Mouse (Mus musculus) MEL (cell line): Measurements from ENCODE around the gene Slc2a4. TPM values are rescaled to one million over a fixed set of nuclear protein-coding genes. Genes with fewer than 3 reads are reported as not detected.

Experiments used
- DNase-seq: peaks from one replicate; pipeline ENCODE4 v3.0.0; 2011; ENCODE audit warnings: low read depth, low spot score
- H3K27ac ChIP-seq: 2 replicates; pipeline ENCODE4 v1.5.1; 2012; ENCODE audit warnings: low read depth, mild to moderate bottlenecking, control low read depth, low read length, moderate library complexity; ENCODE audit not compliant: control insufficient read depth
- H3K27me3 ChIP-seq, 2 experiments: fragments of 150-350 bp in 1 of 2; sonication (generic) in 1 of 2; 2 replicates each; pipeline ENCODE4 v1.6.1; 2012; ENCODE audit warnings: low read length in 2 of 2, mild to moderate bottlenecking in 2 of 2, improper control_type of control experiment in 1 of 2, moderate library complexity in 1 of 2; ENCODE audit not compliant: insufficient read depth in 2 of 2, control insufficient read depth in 1 of 2
- H3K36me3 ChIP-seq, 2 experiments: 2 replicates each; pipeline ENCODE4 v1.6.1; 2012 to 2014; ENCODE audit warnings: low read length in 2 of 2, improper control_type of control experiment in 1 of 2, inconsistent platforms in 1 of 2, mild to moderate bottlenecking in 1 of 2; ENCODE audit not compliant: insufficient read depth in 2 of 2, control insufficient read depth in 1 of 2
- H3K4me1 ChIP-seq, 2 experiments: fragments of 150-350 bp in 1 of 2; sonication (generic) in 1 of 2; 2 replicates each; pipeline ENCODE4 v1.6.1; 2012; ENCODE audit warnings: low read length in 2 of 2, improper control_type of control experiment in 1 of 2, mild to moderate bottlenecking in 1 of 2; ENCODE audit not compliant: insufficient read depth in 2 of 2, control insufficient read depth in 1 of 2
- H3K4me3 ChIP-seq, 2 experiments: fragments of 150-350 bp in 1 of 2; sonication (generic) in 1 of 2; 2 replicates each; pipeline ENCODE4 v1.5.1; 2012; ENCODE audit warnings: low read depth in 2 of 2, low read length in 2 of 2, mild to moderate bottlenecking in 2 of 2, moderate library complexity in 2 of 2, control low read depth in 1 of 2, improper control_type of control experiment in 1 of 2; ENCODE audit not compliant: control insufficient read depth in 1 of 2, insufficient read depth in 1 of 2
- H3K79me2 ChIP-seq: 2 replicates; pipeline ENCODE4 v1.6.1; 2012; ENCODE audit warnings: mild to moderate bottlenecking, low read length, moderate library complexity; ENCODE audit not compliant: control insufficient read depth, poor library complexity, insufficient read depth
- H3K9ac ChIP-seq: 2 replicates; pipeline ENCODE4 v1.6.1; 2012; ENCODE audit warnings: low read depth, mild to moderate bottlenecking, control low read depth, low read length, moderate library complexity; ENCODE audit not compliant: control insufficient read depth, poor library complexity, severe bottlenecking
- H3K9me3 ChIP-seq: fragments of 150-350 bp; sonication (generic); replicated peaks from 2 replicates; pipeline ENCODE4 v1.6.1; 2012; ENCODE audit warnings: mild to moderate bottlenecking, low read length, improper control_type of control experiment, moderate library complexity; ENCODE audit not compliant: insufficient read depth
- BHLHE40 ChIP-seq: IDR thresholded peaks from 2 replicates; pipeline ENCODE4 v1.6.1; 2012; ENCODE audit warnings: low read depth, mild to moderate bottlenecking, inconsistent platforms, low read length, improper control_type of control experiment, borderline replicate concordance
- CHD1 ChIP-seq: IDR thresholded peaks from 2 replicates; pipeline ENCODE4 v1.6.1; 2012; ENCODE audit warnings: low read depth, mild to moderate bottlenecking, inconsistent platforms, low read length, improper control_type of control experiment
- CHD2 ChIP-seq: IDR thresholded peaks from 2 replicates; pipeline ENCODE4 v1.6.1; 2011; ENCODE audit warnings: low read length, improper control_type of control experiment
- CTCF ChIP-seq, 3 experiments: IDR thresholded peaks in 2 of 3; conservative IDR thresholded peaks in 1 of 3; 2 replicates each; pipeline ENCODE4 v1.5.1; 2011 to 2012; ENCODE audit warnings: low read length in 3 of 3, low read depth in 2 of 3, mild to moderate bottlenecking in 2 of 3, improper control_type of control experiment in 1 of 3, inconsistent platforms in 1 of 3, mixed read lengths in 1 of 3, moderate library complexity in 1 of 3; ENCODE audit not compliant: control insufficient read depth in 1 of 3, insufficient read depth in 1 of 3, poor library complexity in 1 of 3, severe bottlenecking in 1 of 3
- E2F4 ChIP-seq: IDR thresholded peaks from 2 replicates; pipeline ENCODE4 v1.6.1; 2011; ENCODE audit warnings: low read depth, low read length, improper control_type of control experiment, borderline replicate concordance
- ELF1 ChIP-seq: IDR thresholded peaks from 2 replicates; pipeline ENCODE4 v1.6.1; 2014; ENCODE audit warnings: low read depth, mild to moderate bottlenecking, inconsistent platforms, low read length, improper control_type of control experiment, moderate library complexity
- EP300 ChIP-seq, 2 experiments: IDR thresholded peaks; 2 replicates each; pipeline ENCODE4 v1.6.1; 2011; ENCODE audit warnings: improper control_type of control experiment in 2 of 2, low read length in 2 of 2, low read depth in 1 of 2, mild to moderate bottlenecking in 1 of 2
- ETS1 ChIP-seq: IDR thresholded peaks from 2 replicates; pipeline ENCODE4 v1.6.1; 2012; ENCODE audit warnings: low read depth, mild to moderate bottlenecking, inconsistent platforms, low read length, improper control_type of control experiment, moderate library complexity
- GABPA ChIP-seq: IDR thresholded peaks from 2 replicates; pipeline ENCODE4 v1.6.1; 2012; ENCODE audit warnings: low read depth, mild to moderate bottlenecking, inconsistent platforms, low read length, improper control_type of control experiment, moderate library complexity
- GATA1 ChIP-seq: IDR thresholded peaks from 2 replicates; pipeline ENCODE4 v1.6.1; 2011; ENCODE audit warnings: low read depth, low read length, improper control_type of control experiment
- HCFC1 ChIP-seq: IDR thresholded peaks from 2 replicates; pipeline ENCODE4 v1.6.1; 2012; ENCODE audit warnings: low read depth, mild to moderate bottlenecking, inconsistent platforms, low read length, improper control_type of control experiment, moderate library complexity
- JUND ChIP-seq: IDR thresholded peaks from 2 replicates; pipeline ENCODE4 v1.6.1; 2011; ENCODE audit warnings: low read depth, mild to moderate bottlenecking, improper control_type of control experiment, low read length
- KAT2A ChIP-seq: conservative IDR thresholded peaks from 2 replicates; pipeline ENCODE4 v1.6.1; 2012; ENCODE audit warnings: low read depth, low read length, improper control_type of control experiment, inconsistent platforms
- MAFK ChIP-seq: IDR thresholded peaks from 2 replicates; pipeline ENCODE4 v1.6.1; 2011; ENCODE audit warnings: low read depth, mild to moderate bottlenecking, low read length, improper control_type of control experiment, borderline replicate concordance
- MAX ChIP-seq: IDR thresholded peaks from 2 replicates; pipeline ENCODE4 v1.6.1; 2011; ENCODE audit warnings: low read length, improper control_type of control experiment
- MAZ ChIP-seq: IDR thresholded peaks from 2 replicates; pipeline ENCODE4 v1.6.1; 2012; ENCODE audit warnings: low read depth, mild to moderate bottlenecking, inconsistent platforms, low read length, improper control_type of control experiment
- MEF2A ChIP-seq: IDR thresholded peaks from 2 replicates; pipeline ENCODE4 v1.6.1; 2014; ENCODE audit warnings: low read depth, mild to moderate bottlenecking, inconsistent platforms, low read length, improper control_type of control experiment; ENCODE audit not compliant: poor library complexity, insufficient replicate concordance, severe bottlenecking; ENCODE audit errors: extremely low read depth
- MYB ChIP-seq: IDR thresholded peaks from 2 replicates; pipeline ENCODE4 v1.6.1; 2011; ENCODE audit warnings: mild to moderate bottlenecking, low read depth, low read length, improper control_type of control experiment
- NRF1 ChIP-seq: IDR thresholded peaks from 2 replicates; pipeline ENCODE4 v1.6.1; 2014; ENCODE audit warnings: low read depth, mild to moderate bottlenecking, inconsistent platforms, low read length, improper control_type of control experiment, moderate library complexity; ENCODE audit not compliant: poor library complexity, insufficient read depth, severe bottlenecking
- POLR2A ChIP-seq, 2 experiments: IDR thresholded peaks; 2 replicates each; pipeline ENCODE4 v1.6.1; 2011 to 2012; ENCODE audit warnings: low read length in 2 of 2, mild to moderate bottlenecking in 2 of 2, control low read depth in 1 of 2, improper control_type of control experiment in 1 of 2, low read depth in 1 of 2, moderate library complexity in 1 of 2; ENCODE audit not compliant: control insufficient read depth in 1 of 2, insufficient read depth in 1 of 2, poor library complexity in 1 of 2
- POLR2AphosphoS5 ChIP-seq: IDR thresholded peaks from 2 replicates; pipeline ENCODE4 v1.6.1; 2012; ENCODE audit warnings: low read depth, borderline replicate concordance, mild to moderate bottlenecking, inconsistent platforms, low read length, moderate library complexity, mixed read lengths
- RAD21 ChIP-seq: IDR thresholded peaks from 2 replicates; pipeline ENCODE4 v1.6.1; 2011; ENCODE audit warnings: mild to moderate bottlenecking, low read depth, low read length, improper control_type of control experiment
- RCOR1 ChIP-seq: IDR thresholded peaks from 2 replicates; pipeline ENCODE4 v1.6.1; 2012; ENCODE audit warnings: low read depth, mild to moderate bottlenecking, inconsistent platforms, low read length, improper control_type of control experiment
- SIN3A ChIP-seq: IDR thresholded peaks from 2 replicates; pipeline ENCODE4 v1.6.1; 2012; ENCODE audit warnings: low read length, improper control_type of control experiment, inconsistent platforms
- SMC3 ChIP-seq: IDR thresholded peaks from 2 replicates; pipeline ENCODE4 v1.6.1; 2011; ENCODE audit warnings: low read depth, low read length, improper control_type of control experiment
- TAL1 ChIP-seq: IDR thresholded peaks from 2 replicates; pipeline ENCODE4 v1.6.1; 2012; ENCODE audit warnings: mild to moderate bottlenecking, inconsistent platforms, low read length, moderate library complexity, mixed read lengths
- TCF12 ChIP-seq: IDR thresholded peaks from 2 replicates; pipeline ENCODE4 v1.6.1; 2014; ENCODE audit warnings: low read depth, mild to moderate bottlenecking, inconsistent platforms, low read length, improper control_type of control experiment, moderate library complexity
- UBTF ChIP-seq: IDR thresholded peaks from 2 replicates; pipeline ENCODE4 v1.6.1; 2012; ENCODE audit warnings: low read depth, mild to moderate bottlenecking, inconsistent platforms, low read length, improper control_type of control experiment, moderate library complexity, borderline replicate concordance; ENCODE audit not compliant: insufficient read depth
- USF1 ChIP-seq: IDR thresholded peaks from 2 replicates; pipeline ENCODE4 v1.6.1; 2014; ENCODE audit warnings: low read depth, mild to moderate bottlenecking, inconsistent platforms, low read length, improper control_type of control experiment, moderate library complexity
- USF2 ChIP-seq, 2 experiments: IDR thresholded peaks; 2 replicates each; pipeline ENCODE4 v1.6.1; 2011 to 2012; ENCODE audit warnings: improper control_type of control experiment in 2 of 2, low read length in 2 of 2, borderline replicate concordance in 1 of 2, inconsistent platforms in 1 of 2, low read depth in 1 of 2, mild to moderate bottlenecking in 1 of 2; ENCODE audit not compliant: insufficient read depth in 1 of 2
- ZC3H11A ChIP-seq: IDR thresholded peaks from 2 replicates; pipeline ENCODE4 v1.6.1; 2012; ENCODE audit warnings: low read depth, mild to moderate bottlenecking, inconsistent platforms, low read length, improper control_type of control experiment
- ZKSCAN1 ChIP-seq: IDR thresholded peaks from 2 replicates; pipeline ENCODE4 v1.6.1; 2012; ENCODE audit warnings: low read depth, mild to moderate bottlenecking, inconsistent platforms, low read length, improper control_type of control experiment, moderate library complexity
- ZMIZ1 ChIP-seq: IDR thresholded peaks from 2 replicates; pipeline ENCODE4 v1.6.1; 2012; ENCODE audit warnings: low read depth, mild to moderate bottlenecking, inconsistent platforms, low read length, improper control_type of control experiment, moderate library complexity
- ZNF384 ChIP-seq: IDR thresholded peaks from 2 replicates; pipeline ENCODE4 v1.6.1; 2012; ENCODE audit warnings: low read depth, mild to moderate bottlenecking, inconsistent platforms, low read length, improper control_type of control experiment
- polyA plus RNA-seq, 2 experiments: library from polyadenylated mRNA; stranded (reverse) in 1 of 2; unstranded in 1 of 2; fragments of >175 nt in 1 of 2; fragments of >200 nt in 1 of 2; gene quantifications; 2 replicates each; pipeline versions ENCODE4 v1.2.1 to v1.2.4; 2012; ENCODE audit warnings: low replicate concordance in 2 of 2, low read depth in 1 of 2; ENCODE audit not compliant: insufficient read length in 2 of 2, insufficient read depth in 1 of 2, missing spikeins in 1 of 2
- total RNA-seq: library from RNA; depleted of rRNA; stranded (reverse); fragments of 300-350 nt; gene quantifications from 2 replicates; pipeline ENCODE4 v1.2.3, GENCODE M21; 2012

Slc2a4 gene
- total and polyA plus RNA-seq, 3 experiments = 0.12 to 0.19 TPM; not detected in 1

DNA sequence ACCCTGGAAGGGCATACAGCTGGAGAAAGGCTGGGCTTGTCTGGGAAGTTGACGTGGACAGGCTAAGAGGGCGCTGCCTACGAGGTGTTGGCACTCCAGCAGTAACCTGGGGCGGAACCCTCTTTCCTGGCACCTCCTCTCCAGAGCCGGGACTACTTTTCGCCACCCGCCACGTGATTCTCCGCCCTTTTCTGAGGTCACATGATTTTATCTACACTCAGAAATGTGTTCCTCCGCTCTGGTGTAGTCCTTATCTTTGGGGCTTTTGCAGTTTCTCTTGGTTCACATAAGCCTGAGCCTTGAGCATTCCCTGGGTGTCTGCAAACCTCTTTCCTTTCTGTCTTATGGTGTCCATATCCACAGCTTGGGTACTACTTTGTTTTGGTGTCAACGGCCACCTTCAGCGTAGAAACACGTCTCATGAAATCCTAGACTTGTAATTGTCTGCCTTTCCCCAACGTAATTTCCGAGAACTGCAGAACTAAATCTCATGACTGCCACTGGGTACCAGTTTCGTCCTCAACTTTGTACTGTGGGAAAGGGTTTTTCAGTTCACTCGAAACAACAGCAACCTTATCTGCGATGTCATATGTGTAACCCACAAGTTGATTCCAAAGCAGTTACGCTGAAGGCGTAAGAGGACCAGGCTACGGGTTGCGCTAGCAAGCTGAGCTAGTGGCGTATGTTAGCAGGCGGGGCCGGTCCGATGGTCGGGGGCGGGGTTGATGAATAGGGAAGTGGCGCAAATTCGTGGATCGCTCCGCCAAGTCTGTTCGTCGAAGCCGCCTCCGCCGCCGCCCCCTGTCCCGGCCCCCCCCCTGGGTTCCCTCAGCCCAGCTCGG is 43.1 kb upstream of the Slc2a4 start, which contains the start of gene Gabarap:
TSS of gene Gabarap (plus strand) at position 294 of the 842 bp plus-strand sequence.
- H3K4me3 ChIP-seq = peak within 1 kb of the TSS; percentile 48 to 83
- peak; percentile 100 for DNase-seq
- no peaks in the 10 kb centered on the region for H3K9me3 ChIP-seq
- peak within 1 kb of the TSS; percentile 86 for H3K9ac ChIP-seq
- H3K79me2 ChIP-seq = peaks cover 18% of the 10 kb centered on the region
- peak within 1 kb of the TSS; percentile 97 for H3K27ac ChIP-seq
- peaks cover 0 to 14% of the 10 kb centered on the region in 2 experiments; a peak in 2 of 4 replicates for H3K4me1 ChIP-seq
- H3K27me3 ChIP-seq = no peaks in the 10 kb centered on the region
- peaks cover 0 to 16% of the 10 kb centered on the region in 2 experiments; a peak in 2 of 4 replicates for H3K36me3 ChIP-seq
- peak in 1 of 2 experiments; percentile 74; a peak in 2 of 4 replicates for TF ChIP-seq POLR2A (IDR thresholded peaks at IDR 0.05; ENCODE audit: control insufficient read depth in 1 of 2, insufficient read depth in 1 of 2, low read depth in 1 of 2, low read length in 2 of 2, poor library complexity in 1 of 2)
- TF ChIP-seq MAFK = no peak
- peak; percentile 86 for TF ChIP-seq HCFC1
- no peak for TF ChIP-seq RAD21
- no peak for TF ChIP-seq UBTF
- no peak for TF ChIP-seq NRF1
- TF ChIP-seq CTCF (IDR thresholded peaks at IDR 0.05 in 2 of 3, conservative IDR thresholded peaks at IDR 0.05 in 1 of 3; ENCODE audit: control insufficient read depth in 1 of 3, insufficient read depth in 1 of 3, low read depth in 2 of 3, low read length in 3 of 3, poor library complexity in 1 of 3, severe bottlenecking in 1 of 3) = 0 out of 6 replicates have a peak, but pooled peaks of 1 of the 3 experiments have one; percentile 0
- TF ChIP-seq SIN3A = peak; percentile 99
- 0 out of 2 replicates have a peak, but pooled peaks have one; percentile 47 for TF ChIP-seq TCF12
- peak; percentile 97 for TF ChIP-seq GATA1
- peak; percentile 83 to 97 for TF ChIP-seq USF2 (IDR thresholded peaks at IDR 0.05; ENCODE audit: borderline replicate concordance in 1 of 2, insufficient read depth in 1 of 2, low read depth in 1 of 2, low read length in 2 of 2)
- no peak for TF ChIP-seq CHD1
- TF ChIP-seq GABPA = no peak
- peak; percentile 25; the same call in 1 of the 2 replicates for TF ChIP-seq CHD2
- TF ChIP-seq ZKSCAN1 = no peak
- no peak for TF ChIP-seq RCOR1
- peak; percentile 99 for TF ChIP-seq USF1
- peak; percentile 98 for TF ChIP-seq MAX
- TF ChIP-seq MEF2A = no peak
- TF ChIP-seq MAZ = no peak
- TF ChIP-seq ELF1 = peak; percentile 73
- TF ChIP-seq ZC3H11A = no peak
- TF ChIP-seq ETS1 = peak; percentile 81; the same call in 1 of the 2 replicates
- peak; percentile 95 for TF ChIP-seq BHLHE40
- peak; percentile 80; the same call in 1 of the 2 replicates for TF ChIP-seq ZMIZ1
- no peak for TF ChIP-seq ZNF384
- no peak for TF ChIP-seq JUND
- TF ChIP-seq EP300 (IDR thresholded peaks at IDR 0.05; ENCODE audit: low read depth in 1 of 2, low read length in 2 of 2) = peak in 1 of 2 experiments; percentile 54; a peak in 2 of 4 replicates
- no peak for TF ChIP-seq SMC3
- TF ChIP-seq POLR2AphosphoS5 = peak; percentile 80
- TF ChIP-seq E2F4 = no peak
- peak; percentile 37; the same call in 1 of the 2 replicates for TF ChIP-seq MYB
- TF ChIP-seq TAL1 = peak; percentile 23; the same call in 1 of the 2 replicates
- TF ChIP-seq KAT2A = peak; percentile 88
